Mouse (Mus musculus) B cell, adult 2 months (primary cell): ENCODE results near the gene Acyp2.

ENCODE experiments used
- DNase-seq, 2 experiments: peaks; one replicate each; pipeline ENCODE4 v3.0.0; 2022

Acyp2 gene

DNA sequence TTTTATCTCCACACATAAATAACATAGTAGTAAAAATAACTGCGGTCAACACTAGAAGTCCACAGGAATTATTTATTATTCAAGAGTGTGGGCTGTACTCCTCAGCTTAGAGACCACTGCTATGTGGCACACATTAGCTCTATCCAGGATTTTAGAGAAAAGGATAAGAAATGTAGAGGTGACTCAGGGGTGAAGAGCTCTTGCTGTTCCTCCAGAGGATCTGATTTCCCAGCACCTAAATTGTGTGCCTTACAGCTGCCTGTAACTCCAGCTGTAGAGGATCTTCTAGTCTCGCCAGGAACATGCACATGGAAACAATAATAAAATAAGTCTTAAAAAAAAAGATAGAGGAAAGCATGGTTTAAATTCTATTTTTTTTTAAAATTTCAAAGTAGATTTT, 70.5 kb downstream of the Acyp2 start:
- no peak for DNase-seq

DNA sequence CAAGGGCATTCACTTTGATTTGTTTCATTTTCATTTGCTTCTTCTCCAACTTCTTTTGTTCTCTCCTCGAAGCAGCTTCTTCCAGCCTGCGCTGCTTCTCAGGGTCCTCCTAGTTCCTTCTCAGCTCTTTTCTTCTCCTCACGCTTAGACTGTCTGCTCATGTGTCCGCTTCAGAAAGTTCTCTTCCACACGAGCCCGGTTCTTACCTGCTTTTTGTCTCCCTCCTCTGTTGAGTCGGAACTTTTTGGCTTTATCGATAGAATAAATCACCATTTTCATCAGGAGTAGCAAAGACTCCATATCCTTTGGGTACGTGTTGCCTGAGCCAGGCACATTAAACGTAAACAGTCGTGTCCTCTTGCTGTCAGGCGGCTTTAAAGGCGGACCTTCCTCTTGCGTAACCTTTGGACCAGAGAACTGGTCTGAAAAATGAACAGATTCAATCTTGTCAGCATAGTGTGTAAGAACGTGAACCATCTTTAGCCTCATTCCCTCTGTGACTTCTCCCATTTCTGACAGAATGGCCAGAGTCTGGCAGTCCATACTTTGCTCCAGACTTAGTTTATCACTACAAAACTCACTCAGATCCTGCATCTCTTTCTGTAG, 76.5 kb downstream of the Acyp2 start:
- no peak for DNase-seq

DNA sequence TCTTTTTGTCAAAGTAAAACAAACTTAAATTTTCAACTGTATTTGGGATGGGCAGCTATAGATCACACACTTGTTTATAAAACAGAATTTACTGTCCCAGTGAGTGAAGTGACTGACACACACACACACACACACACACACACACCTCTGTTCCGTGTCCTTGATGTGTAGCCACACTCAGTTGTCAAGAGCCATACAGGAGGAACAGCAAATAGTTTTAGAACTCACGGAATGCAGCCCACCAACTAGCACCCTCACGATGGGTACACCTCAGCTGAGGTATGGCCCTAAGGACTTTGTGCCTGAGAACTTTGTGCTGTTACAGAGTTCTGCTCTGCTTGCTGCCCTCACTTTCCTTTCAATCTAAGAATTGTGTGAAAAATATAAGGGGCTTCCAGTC, 78.8 kb downstream of the Acyp2 start:
- DNase-seq, result no peak

DNA sequence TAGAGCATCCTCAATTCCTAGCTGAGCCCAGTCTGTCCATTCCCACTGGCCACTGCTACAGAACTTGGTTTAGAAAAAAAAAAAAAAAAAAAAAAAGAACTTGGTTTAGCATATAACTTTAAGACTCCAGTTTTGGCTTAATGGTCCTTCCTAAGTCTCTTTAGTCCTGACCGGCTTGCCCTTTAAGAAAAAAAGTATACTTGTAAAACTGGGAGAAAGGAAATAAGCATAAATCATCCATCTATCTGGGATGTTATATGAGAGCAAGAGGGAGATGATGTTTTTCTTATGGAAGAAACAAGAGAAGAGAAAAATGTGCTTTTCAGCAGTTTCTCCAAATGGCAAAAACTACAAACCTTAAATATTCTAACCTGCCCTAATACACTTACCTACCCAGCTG, 89.2 kb downstream of the Acyp2 start:
- DNase-seq, result no peak

DNA sequence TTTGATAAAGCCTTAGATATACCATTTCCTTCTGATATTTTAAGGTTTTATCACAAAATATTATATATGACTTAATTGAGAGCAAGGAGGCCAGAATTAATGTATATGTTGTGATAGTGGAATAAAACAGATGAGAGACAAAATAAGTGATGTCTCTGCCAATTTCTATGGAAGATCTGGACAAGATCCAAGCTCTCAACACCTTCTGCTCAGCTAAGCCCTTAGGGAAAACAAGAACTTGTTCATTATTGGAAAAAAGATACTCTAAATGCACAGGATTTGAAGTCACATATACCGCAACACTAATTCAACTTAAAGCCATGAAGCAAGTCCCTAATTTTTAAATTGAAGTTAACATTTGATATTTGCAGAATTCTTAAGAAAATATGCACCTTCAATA, 96.0 kb downstream of the Acyp2 start:
- no peak for DNase-seq

DNA sequence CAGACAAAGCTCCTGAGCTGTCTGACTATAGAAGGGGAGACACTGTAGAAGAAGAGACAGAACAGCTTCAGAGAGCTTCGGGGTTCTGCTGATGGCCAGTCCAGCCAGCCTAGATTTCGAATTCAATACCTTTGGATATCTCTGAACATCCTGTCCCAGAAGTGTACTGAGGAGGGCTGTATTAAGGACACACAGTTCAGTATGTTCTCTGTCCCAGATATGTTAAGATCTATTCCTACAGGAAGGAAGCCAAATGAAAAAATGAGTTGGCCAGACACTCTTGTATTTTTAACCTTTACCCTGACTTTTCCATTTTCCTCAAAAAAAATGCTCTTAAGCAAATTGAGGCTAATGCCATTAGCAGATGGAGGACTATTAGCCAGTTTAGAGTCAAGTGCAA, 132.3 kb downstream of the Acyp2 start:
- DNase-seq, result no peak

DNA sequence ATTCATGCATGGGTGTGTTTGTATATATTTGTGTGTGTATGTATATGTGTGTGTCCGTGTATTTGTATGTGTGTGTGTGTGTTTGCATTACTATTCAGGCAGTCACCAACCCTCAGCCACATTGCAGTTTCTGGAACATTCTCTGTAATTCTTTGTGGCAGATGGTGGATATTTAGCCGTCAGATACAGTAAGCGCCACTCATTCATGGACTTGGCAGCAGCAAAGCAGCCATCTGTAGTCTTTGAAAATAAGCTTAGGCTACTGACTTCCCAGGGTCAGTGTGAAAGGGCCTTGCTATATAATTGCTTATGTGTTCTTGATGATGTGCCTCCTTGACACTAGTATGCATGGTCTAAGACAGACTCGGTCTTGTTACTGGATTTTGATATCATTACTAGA, 141.2 kb downstream of the Acyp2 start:
- no peak for DNase-seq

DNA sequence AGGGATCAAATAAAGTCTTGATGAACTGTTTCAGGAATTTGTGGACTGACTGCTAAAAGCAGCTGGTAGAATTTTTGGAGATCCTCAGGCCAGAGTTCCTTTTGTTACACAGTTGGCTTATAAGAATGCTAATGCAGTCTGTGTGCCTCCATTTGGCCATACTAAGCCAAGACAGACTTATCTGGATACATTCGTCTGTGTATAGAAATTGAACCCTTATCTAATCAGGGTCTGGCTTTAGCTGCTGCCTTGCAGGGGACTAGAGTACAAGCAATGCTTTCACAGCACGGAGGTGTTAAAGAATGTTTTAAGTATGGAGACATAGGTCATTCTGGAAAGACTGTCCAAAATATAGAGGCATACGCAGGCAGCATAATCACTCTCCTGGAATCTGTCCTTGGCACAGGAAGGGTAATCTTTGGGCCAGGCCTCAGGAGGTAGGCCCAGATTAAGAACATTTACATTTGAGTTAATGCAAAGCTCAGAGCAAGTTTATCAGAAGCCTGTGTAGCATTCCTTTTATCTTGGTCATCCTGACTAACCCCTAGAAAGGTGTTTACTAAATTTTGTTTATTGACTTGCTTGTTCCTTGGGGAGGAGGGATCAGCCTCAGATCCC, 150.5 kb downstream of the Acyp2 start:
- no peak for DNase-seq

DNA sequence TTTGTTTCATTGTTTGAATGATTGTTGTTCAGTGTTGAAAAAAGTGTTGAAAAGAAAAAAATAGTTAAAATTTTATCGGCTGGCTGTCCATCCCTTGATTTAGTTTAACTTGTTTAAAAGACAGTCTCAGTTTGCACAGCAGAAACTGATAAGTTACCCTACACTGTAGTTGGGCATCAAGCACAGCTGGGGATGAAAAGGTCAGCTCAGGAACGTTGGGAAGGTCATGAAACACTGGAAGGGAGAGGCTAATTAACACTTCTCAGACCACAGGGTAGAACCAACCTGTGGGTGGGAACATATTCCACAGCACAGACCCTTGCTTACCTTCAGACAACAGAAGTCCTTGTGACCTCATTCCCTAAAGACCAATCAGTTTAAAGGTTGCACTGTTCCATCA, 152.2 kb downstream of the Acyp2 start:
- DNase-seq, result no peak

DNA sequence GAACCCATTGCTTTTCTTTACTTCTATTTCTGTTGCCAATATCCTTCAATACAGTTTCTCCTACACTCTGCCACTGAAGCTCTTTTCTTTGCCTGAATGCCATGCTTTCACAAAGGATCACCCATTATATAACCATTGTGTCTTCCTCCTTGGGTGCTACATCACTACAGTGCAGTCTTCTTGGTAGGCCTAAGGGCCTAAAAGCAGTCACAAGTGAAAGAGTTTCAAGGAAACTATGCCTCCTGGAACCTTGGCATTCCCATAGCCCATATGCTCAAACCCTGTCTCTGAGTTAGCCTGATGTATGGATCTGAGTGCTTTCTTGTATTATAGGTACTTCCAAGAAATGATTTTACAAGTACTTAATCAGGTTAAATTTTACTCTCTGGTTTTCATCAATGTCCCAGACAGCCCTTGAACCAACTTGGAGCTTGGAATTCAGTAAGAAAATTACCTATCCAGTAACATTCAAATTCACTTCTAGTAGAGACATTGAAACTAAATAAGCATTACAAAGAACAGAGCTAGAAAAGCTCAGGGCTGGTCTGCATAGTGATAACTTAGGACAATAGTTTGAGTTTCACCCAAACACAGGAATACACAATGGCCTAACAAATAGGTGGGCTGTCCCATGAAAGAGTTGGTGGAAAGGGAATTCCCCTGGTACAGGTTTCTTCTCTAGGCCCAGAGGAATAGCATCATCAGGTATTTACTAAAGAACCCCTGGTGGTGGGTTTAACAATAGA, 157.7 kb downstream of the Acyp2 start:
- no peak for DNase-seq

DNA sequence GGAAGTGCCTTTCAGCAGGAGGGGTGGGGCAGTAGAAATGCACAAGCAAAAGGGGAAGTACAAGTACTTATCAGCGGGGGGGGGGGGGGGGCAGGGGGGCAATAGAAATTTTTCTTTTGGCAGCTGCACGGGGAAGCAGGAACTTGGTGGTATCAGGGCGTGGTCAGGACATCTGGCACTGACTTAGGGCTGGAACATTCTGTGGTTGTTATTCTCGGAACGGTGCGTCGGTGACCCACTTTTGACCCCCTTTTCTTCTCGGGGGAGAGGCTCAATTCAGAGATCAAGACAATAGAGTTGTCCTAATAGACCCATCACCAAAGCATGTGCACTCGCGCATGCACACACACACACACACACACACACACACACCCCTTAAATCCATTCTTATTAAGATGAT, 161.2 kb downstream of the Acyp2 start:
- no peak for DNase-seq

DNA sequence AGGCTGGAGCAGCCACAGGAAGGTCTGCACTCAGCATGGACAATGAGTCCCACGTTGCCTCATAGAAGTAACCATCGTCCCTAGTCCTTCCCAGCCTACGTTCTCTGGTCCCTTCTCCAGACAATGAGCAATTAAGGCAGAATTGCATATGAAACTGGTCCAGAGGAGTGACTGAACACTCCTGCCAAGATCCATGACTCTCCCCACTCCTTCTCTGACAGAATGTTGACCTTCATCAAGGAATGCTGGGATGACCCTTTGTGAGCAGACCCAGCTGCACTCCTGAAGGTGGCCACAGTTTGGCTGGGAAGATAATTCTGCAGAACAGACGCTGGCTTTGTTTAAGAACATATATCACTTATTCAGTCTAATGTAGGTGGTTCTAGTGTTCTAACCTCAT, 166.1 kb downstream of the Acyp2 start:
- DNase-seq, result no peak

DNA sequence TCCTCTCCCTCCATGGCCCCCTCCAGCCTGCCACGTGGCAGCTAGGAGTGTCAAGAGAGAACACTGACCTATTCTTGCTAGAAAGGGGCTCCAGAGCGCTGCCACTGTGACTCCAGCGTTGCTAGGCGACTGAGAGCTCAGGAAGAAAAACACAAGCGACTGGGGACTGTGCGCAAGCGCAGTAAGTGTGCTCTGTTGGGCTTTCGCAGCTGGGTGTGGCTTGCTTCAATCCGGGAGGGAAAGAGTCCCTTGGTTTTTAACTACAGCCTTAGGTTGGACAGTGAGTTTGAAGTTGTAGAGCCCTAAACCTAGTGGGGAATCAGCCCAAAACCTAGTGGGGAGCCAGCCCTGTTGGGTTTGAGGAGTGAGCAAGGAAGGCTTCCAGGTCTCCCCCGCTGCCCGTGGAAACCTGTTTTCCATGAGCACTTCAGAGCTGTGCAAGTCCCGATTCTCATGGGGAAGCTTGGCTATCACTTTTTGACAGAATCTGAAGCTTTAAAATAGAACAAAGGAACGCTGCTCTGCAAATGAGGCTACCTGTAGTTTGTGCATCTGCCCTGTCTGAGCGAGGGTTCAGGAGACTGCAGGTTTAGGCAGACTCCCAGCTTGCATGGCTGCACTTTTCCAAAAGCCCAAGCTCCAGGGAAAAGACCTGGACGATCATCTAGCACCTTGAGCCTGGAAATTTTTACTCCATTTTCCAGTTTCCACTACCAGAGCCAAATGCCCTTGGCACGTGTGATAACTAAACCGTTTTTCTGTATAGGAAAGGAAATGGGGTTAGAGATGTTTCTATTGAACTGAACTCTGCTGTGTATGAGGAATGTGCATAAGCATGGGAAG, 177.4 kb downstream of the Acyp2 start, which contains the start of gene 4930505A04Rik:
Gene 4930505A04Rik (minus strand): TSS at position 77 of the 843 bp plus-strand sequence.
- DNase-seq, result no peak

DNA sequence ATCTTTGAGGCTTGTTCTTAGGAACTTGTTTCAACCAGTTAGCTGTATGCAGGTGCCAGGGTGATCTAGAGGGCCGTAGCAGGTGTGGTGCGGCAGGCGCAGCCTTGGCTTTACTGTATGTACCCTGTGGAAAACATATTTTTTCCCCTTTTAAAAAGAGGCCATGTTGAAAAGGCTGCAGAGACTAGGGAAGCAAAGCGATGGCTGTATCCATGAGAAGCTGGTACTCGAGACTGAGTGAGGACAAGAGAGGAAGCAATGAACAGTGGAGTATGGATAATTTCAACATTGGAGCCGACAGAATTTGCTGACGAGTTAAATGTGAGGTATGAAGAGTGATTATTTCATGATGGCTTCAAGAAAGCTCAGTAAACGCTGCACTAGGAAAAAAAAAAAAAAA, 178.2 kb downstream of the Acyp2 start:
- DNase-seq, result no peak
